Mouse (Mus musculus): ENCODE results near the gene Ybx2.

The Ybx2 gene

GRCm38 (mm10) chr11:69983377-69983776 lies 47.8 kb downstream of the Ybx2 start:
- CTCF ChIA-PET, result no interaction called here

GRCm38 (mm10) chr11:69984431-69984830 lies 48.8 kb downstream of the Ybx2 start:
- CTCF ChIA-PET, result no interaction called here

- CTCF ChIA-PET, result no interaction called here
These were observed 54.4 kb downstream of the Ybx2 start for GRCm38 (mm10) chr11:69989949-69990348.
